Mouse (Mus musculus) myocyte (in vitro differentiated cells): ENCODE results near the gene Styx.

Experiments used
- CEBPB ChIP-seq: IDR thresholded peaks from 2 replicates; pipeline ENCODE4 v1.6.1; 2011; ENCODE audit warnings: mild to moderate bottlenecking, moderate library complexity; ENCODE audit not compliant: poor library complexity, insufficient read depth, severe bottlenecking
- E2F4 ChIP-seq: IDR thresholded peaks from one replicate; pipeline ENCODE4 v1.6.1; 2011; ENCODE audit warnings: mild to moderate bottlenecking, control low read depth, moderate library complexity; ENCODE audit not compliant: insufficient read depth
- MAX ChIP-seq: IDR thresholded peaks from one replicate; pipeline ENCODE4 v1.6.1; 2011; ENCODE audit warnings: low read depth, mild to moderate bottlenecking, control low read depth
- MYOD1 ChIP-seq, 3 experiments: IDR thresholded peaks; one replicate each; pipeline ENCODE4 v1.6.1; 2011; ENCODE audit warnings: control low read depth in 2 of 3, low read depth in 2 of 3, mild to moderate bottlenecking in 2 of 3, moderate library complexity in 1 of 3; ENCODE audit not compliant: insufficient read length in 2 of 3, control insufficient read depth in 1 of 3
- POLR2A ChIP-seq: IDR thresholded peaks from one replicate; pipeline ENCODE4 v1.6.1; 2011; ENCODE audit warnings: low read depth, mild to moderate bottlenecking, control low read depth, moderate library complexity; ENCODE audit not compliant: insufficient read length
- POLR2AphosphoS2 ChIP-seq: IDR thresholded peaks from one replicate; pipeline ENCODE4 v1.6.1; 2011; ENCODE audit warnings: low read depth, control low read depth; ENCODE audit not compliant: insufficient read length
- REST ChIP-seq: IDR thresholded peaks from one replicate; pipeline ENCODE4 v1.6.1; 2011; ENCODE audit warnings: mild to moderate bottlenecking, control low read depth, moderate library complexity; ENCODE audit not compliant: insufficient read depth, insufficient read length

- TF ChIP-seq MAX (no peak), POLR2A (no peak), REST (no peak), MYOD1 (IDR thresholded peaks at IDR 0.05; ENCODE audit: control insufficient read depth in 1 of 3, insufficient read length in 2 of 3, low read depth in 2 of 3) (no peak), E2F4 (no peak), POLR2AphosphoS2 (no peak), CEBPB (no peak)
These were observed 47.0 kb upstream of the Styx start for GRCm38 (mm10) chr14:45303939-45304338.
